In the genomic region with DNA sequence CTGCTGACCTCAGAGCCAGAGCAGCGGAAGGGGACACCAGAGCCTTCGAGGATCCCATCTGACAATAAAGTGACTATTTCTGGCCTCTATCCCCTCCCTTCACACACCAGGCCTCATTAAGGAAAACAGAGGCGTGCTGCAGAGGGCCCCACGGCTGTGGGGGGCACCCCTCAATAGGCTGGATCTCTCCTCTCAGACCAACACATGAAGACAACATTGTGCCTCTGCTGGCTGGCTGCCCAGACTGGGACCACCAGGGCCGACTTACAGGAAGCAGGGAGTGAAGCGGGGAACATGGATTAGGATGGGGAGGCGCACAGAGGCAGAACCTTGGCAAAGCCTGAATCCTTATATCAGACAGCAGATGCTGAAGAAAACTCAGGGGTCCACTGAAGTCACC, we compare ENCODE assay signal across 9 mouse cellular contexts.
DNase-seq lines count a peak whose midpoint lies in the region; ATAC-seq and TF ChIP-seq lines count a peak whose summit lies in the region.
"Had no signal": no experiment of that assay in that cellular context is flagged by ENCODE, and none has a peak within 500 bp of the region (broad histone marks: within the 10 kb centered on the region; RNA-seq: fewer than 3 reads in every experiment).

No protein-coding gene starts in this region.

- no peak for ATAC-seq in heart, postnatal 0 days (ENCODE audit: insufficient read depth, low read depth)
- ATAC-seq in forebrain, embryonic 13.5 days: peak; percentile 85
- ATAC-seq in liver, embryonic 11.5 days (replicated peaks; ENCODE audit: low FRiP score): no peak
- ATAC-seq in inflammation-experienced regulatory T-cells, adult 6 months: no peak

- no peak for DNase-seq in heart, postnatal 0 days (ENCODE audit: low spot score)
- DNase-seq in heart, postnatal 25 days (ENCODE audit: low spot score): no peak
- peak; percentile 35 for DNase-seq in MN1 (ENCODE audit: low spot score)
- no peak for DNase-seq in liver, embryonic 11.5 days (ENCODE audit: low spot score)
- DNase-seq in embryo, embryonic 9.5 days (ENCODE audit: extremely low spot score): no peak
- DNase-seq in frontal cortex, postnatal 25 days (ENCODE audit: low spot score in 2 of 2): no peak

- intact Hi-C loops in heart, postnatal 25 days (cut with DNase I): no loop called here

- peaks cover 17% of the 10 kb centered on the region; the same call in 1 of the 2 replicates for H3K4me1 ChIP-seq in heart, postnatal 0 days (ENCODE audit: control insufficient read depth, insufficient read depth)
- H3K4me1 ChIP-seq in forebrain, embryonic 13.5 days: peaks cover 41% of the 10 kb centered on the region
- peaks cover 34% of the 10 kb centered on the region for H3K4me1 ChIP-seq in liver, embryonic 11.5 days (replicated peaks; ENCODE audit: control insufficient read depth, insufficient read depth, low read length)

- H3K4me2 ChIP-seq in heart, postnatal 0 days (ENCODE audit: low read depth, low read length): no peak overlapping the region
- H3K4me2 ChIP-seq in forebrain, embryonic 13.5 days: peak overlapping the region; percentile 30
- no peak overlapping the region for H3K4me2 ChIP-seq in liver, embryonic 11.5 days

- H3K9ac ChIP-seq in heart, postnatal 0 days (replicated peaks; ENCODE audit: low read depth, low read length): no peak overlapping the region
- peak overlapping the region; percentile 45 for H3K9ac ChIP-seq in forebrain, embryonic 13.5 days
- H3K9ac ChIP-seq in liver, embryonic 11.5 days (ENCODE audit: low read depth, low read length): no peak overlapping the region
- H3K9ac ChIP-seq: liver, embryonic 14.5 days had no signal

- TF ChIP-seq CTCF in heart, postnatal 0 days (IDR thresholded peaks at IDR 0.05; ENCODE audit: low read depth): no peak

- H3K36me3 ChIP-seq in heart, postnatal 0 days (replicated peaks; ENCODE audit: control insufficient read depth, insufficient read depth, low read length): peaks cover 45% of the 10 kb centered on the region
- peaks cover 80% of the 10 kb centered on the region for H3K36me3 ChIP-seq in forebrain, embryonic 13.5 days (ENCODE audit: poor library complexity, severe bottlenecking)
- H3K36me3 ChIP-seq in liver, embryonic 11.5 days (ENCODE audit: control insufficient read depth, insufficient read depth, low read length): peaks cover 23% of the 10 kb centered on the region

- H3K27ac ChIP-seq in heart, postnatal 0 days (ENCODE audit: low read depth): 0 out of 2 replicates have a peak overlapping the region, but pooled peaks have one; percentile 34
- H3K27ac ChIP-seq in forebrain, embryonic 13.5 days: peak overlapping the region; percentile 85
- peak overlapping the region; percentile 48; the same call in 1 of the 2 replicates for H3K27ac ChIP-seq in liver, embryonic 11.5 days (ENCODE audit: low read depth, low read length)
- H3K27ac ChIP-seq: liver, embryonic 14.5 days had no signal

- no peaks in the 10 kb centered on the region for H3K9me3 ChIP-seq in heart, postnatal 0 days (replicated peaks; ENCODE audit: control insufficient read depth, low read length)
- H3K9me3 ChIP-seq in forebrain, embryonic 13.5 days (replicated peaks): no peaks in the 10 kb centered on the region
- H3K9me3 ChIP-seq in liver, embryonic 11.5 days (ENCODE audit: control insufficient read depth, low read length): no peaks in the 10 kb centered on the region

- no peak overlapping the region for H3K4me3 ChIP-seq in heart, postnatal 0 days (ENCODE audit: low read depth, low read length)
- H3K4me3 ChIP-seq in forebrain, embryonic 13.5 days: no peak overlapping the region
- H3K4me3 ChIP-seq in liver, embryonic 11.5 days (ENCODE audit: low read depth, low read length): no peak overlapping the region

- 48% methylated on average over 7 of the region's 7 CpGs for WGBS in heart, postnatal 0 days
- 14% methylated on average over 7 of the region's 7 CpGs for WGBS in forebrain, embryonic 13.5 days
- WGBS in liver, embryonic 11.5 days: 64% methylated on average over 7 of the region's 7 CpGs

- no peak for TF ChIP-seq EP300 in heart, postnatal 0 days (IDR thresholded peaks at IDR 0.05; ENCODE audit: low read depth)

- H3K27me3 ChIP-seq in heart, postnatal 0 days (ENCODE audit: control insufficient read depth, insufficient read depth, low read length): no peaks in the 10 kb centered on the region
- H3K27me3 ChIP-seq in forebrain, embryonic 13.5 days: no peaks in the 10 kb centered on the region
- H3K27me3 ChIP-seq in liver, embryonic 11.5 days (replicated peaks; ENCODE audit: control insufficient read depth, insufficient read depth, low read length): no peaks in the 10 kb centered on the region

Comparison
In these comparisons a context has a peak if more than half of its experiments do, and no peak if none do; other contexts are left out.
1. H3K27ac ChIP-seq: peak in every context shown above with its lines; median percentile 85 in forebrain, embryonic 13.5 days; 48 in liver, embryonic 11.5 days; 34 in heart, postnatal 0 days.